7 mouse cellular contexts compared by ENCODE assay signal in the genomic region with DNA sequence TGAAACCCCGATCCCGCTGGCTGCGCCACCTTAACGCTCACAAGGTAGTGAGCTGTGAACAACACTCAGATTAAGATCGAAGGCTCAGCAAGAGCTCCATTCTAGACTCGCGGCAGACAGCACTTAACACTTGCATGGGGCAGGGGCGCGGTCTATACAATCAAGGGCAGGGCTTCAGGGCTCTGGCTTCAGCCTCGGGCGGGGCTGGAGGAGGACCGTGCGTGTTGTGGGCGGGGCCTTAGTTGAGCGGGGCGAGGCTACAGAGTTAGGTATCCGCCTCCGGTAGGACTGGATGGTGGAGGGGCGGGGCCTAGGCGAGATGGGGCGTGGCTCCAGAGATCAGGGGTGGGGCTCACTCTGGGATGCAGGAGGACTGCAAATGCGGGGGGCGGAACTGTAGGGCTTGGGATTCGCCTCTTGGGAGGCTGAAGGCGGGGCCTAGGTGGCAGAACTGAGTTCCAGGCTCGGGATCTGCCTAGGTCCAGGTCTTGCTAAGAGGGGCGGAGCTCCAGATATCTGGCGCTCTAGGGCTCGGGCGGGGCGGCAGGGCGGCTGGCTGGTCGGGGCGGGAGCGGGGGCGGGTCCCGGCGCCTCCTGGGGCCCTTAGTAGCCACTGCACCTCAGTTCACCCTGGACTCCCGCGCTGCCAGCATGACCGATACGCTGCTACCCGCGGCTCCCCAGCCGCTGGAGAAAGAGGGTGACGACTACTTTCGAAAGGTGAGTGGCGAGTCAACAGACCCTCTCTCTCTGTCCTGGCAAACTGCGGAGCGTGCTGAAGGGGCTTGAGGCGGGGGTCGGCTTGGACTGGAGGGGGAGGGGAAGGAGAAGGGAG. TPM values are rescaled to one million over a fixed set of nuclear protein-coding genes. Genes with fewer than 3 reads are reported as not detected.
A peak's percentile ranks its signal among the peaks of the same experiment; 100 is the strongest.
DNase-seq lines count a peak whose midpoint lies in the region; ATAC-seq lines count a peak whose summit lies in the region.

Gene Rhpn2, plus strand, starts transcription at position 479 of the 835 bp plus-strand sequence.

- ATAC-seq in embryonic facial prominence, embryonic 12.5 days (ENCODE audit: insufficient number of reproducible peaks, insufficient read depth, low FRiP score, low TSS enrichment), result peak; percentile 97
- peak; percentile 98 for ATAC-seq in limb, embryonic 11.5 days (ENCODE audit: insufficient number of reproducible peaks, low FRiP score, low TSS enrichment, low read depth)
- ATAC-seq in midbrain, embryonic 14.5 days (ENCODE audit: low FRiP score, low TSS enrichment), result peak; percentile 98

- peak within 1 kb of the TSS; percentile 56 for H3K4me3 ChIP-seq in embryonic facial prominence, embryonic 12.5 days
- peak within 1 kb of the TSS; percentile 55 for H3K4me3 ChIP-seq in limb, embryonic 11.5 days (ENCODE audit: low read depth, low read length)
- H3K4me3 ChIP-seq in midbrain, embryonic 14.5 days (replicated peaks; ENCODE audit: low read depth, low read length), result peak within 1 kb of the TSS; percentile 59

- no peaks in the 10 kb centered on the region for H3K36me3 ChIP-seq in embryonic facial prominence, embryonic 12.5 days
- H3K36me3 ChIP-seq in limb, embryonic 11.5 days (ENCODE audit: control insufficient read depth, insufficient read depth, low read length), result no peaks in the 10 kb centered on the region
- H3K36me3 ChIP-seq in midbrain, embryonic 14.5 days (ENCODE audit: control insufficient read depth, insufficient read depth, low read length), result no peaks in the 10 kb centered on the region

- no peaks in the 10 kb centered on the region for H3K9me3 ChIP-seq in embryonic facial prominence, embryonic 12.5 days
- no peaks in the 10 kb centered on the region for H3K9me3 ChIP-seq in limb, embryonic 11.5 days (ENCODE audit: control insufficient read depth, low read length)
- H3K9me3 ChIP-seq in midbrain, embryonic 14.5 days (ENCODE audit: control insufficient read depth, low read length), result no peaks in the 10 kb centered on the region

- no peak within 1 kb of the TSS for H3K27ac ChIP-seq in embryonic facial prominence, embryonic 12.5 days
- H3K27ac ChIP-seq in limb, embryonic 11.5 days (replicated peaks; ENCODE audit: low read depth, low read length), result no peak within 1 kb of the TSS
- 0 out of 2 replicates have a peak within 1 kb of the TSS, but pooled peaks have one; percentile 52 for H3K27ac ChIP-seq in midbrain, embryonic 14.5 days (replicated peaks; ENCODE audit: low read depth, low read length)

- WGBS in embryonic facial prominence, embryonic 12.5 days, result under 1% methylated on average over 49 of the region's 52 CpGs
- under 1% methylated on average over 51 of the region's 52 CpGs for WGBS in limb, embryonic 11.5 days
- WGBS in midbrain, embryonic 14.5 days, result under 1% methylated on average over 49 of the region's 52 CpGs

- H3K4me1 ChIP-seq in embryonic facial prominence, embryonic 12.5 days, result peaks cover 11% of the 10 kb centered on the region
- no peaks in the 10 kb centered on the region; the same call in 1 of the 2 replicates for H3K4me1 ChIP-seq in limb, embryonic 11.5 days (ENCODE audit: control insufficient read depth, insufficient read depth, low read length)
- peaks cover 10% of the 10 kb centered on the region for H3K4me1 ChIP-seq in midbrain, embryonic 14.5 days (ENCODE audit: control insufficient read depth, insufficient read depth, low read length)

- peak within 1 kb of the TSS; percentile 56 for H3K9ac ChIP-seq in embryonic facial prominence, embryonic 12.5 days
- H3K9ac ChIP-seq in limb, embryonic 11.5 days (ENCODE audit: low read length), result peak within 1 kb of the TSS; percentile 45
- peak within 1 kb of the TSS; percentile 50 for H3K9ac ChIP-seq in midbrain, embryonic 14.5 days (replicated peaks; ENCODE audit: low read length)

- peak; percentile 100 for DNase-seq in adrenal gland, postnatal 25 days
- peak; percentile 100 for DNase-seq in heart, adult 11 months
- peak; percentile 100 for DNase-seq in kidney, adult 18-20 months
- peak; percentile 100 for DNase-seq in limb, embryonic 11.5 days (ENCODE audit: low spot score)
- peak; percentile 95 for DNase-seq in midbrain, embryonic 14.5 days
- peak; percentile 96 to 99 for DNase-seq in spleen, adult 18-20 months

- peak within 1 kb of the TSS; percentile 97 for H3K4me2 ChIP-seq in embryonic facial prominence, embryonic 12.5 days (replicated peaks)
- peak within 1 kb of the TSS; percentile 98 for H3K4me2 ChIP-seq in limb, embryonic 11.5 days (ENCODE audit: low read depth, severe bottlenecking)
- H3K4me2 ChIP-seq in midbrain, embryonic 14.5 days (ENCODE audit: low read length), result peak within 1 kb of the TSS; percentile 100

- peaks cover 39% of the 10 kb centered on the region for H3K27me3 ChIP-seq in embryonic facial prominence, embryonic 12.5 days
- no peaks in the 10 kb centered on the region for H3K27me3 ChIP-seq in limb, embryonic 11.5 days (ENCODE audit: control insufficient read depth, insufficient read depth, low read length)
- peaks cover 21% of the 10 kb centered on the region for H3K27me3 ChIP-seq in midbrain, embryonic 14.5 days (ENCODE audit: control insufficient read depth, insufficient read depth, low read length)

RNA-seq across cellular contexts. Expression of gene Rhpn2, which starts in this region (rescaled TPM):
- 1.7 and 2.8 TPM in 2 replicates for total RNA-seq in adrenal gland, postnatal 25 days (2021)
- 4.1 and 4.9 TPM in 2 replicates for polyA plus RNA-seq in embryonic facial prominence, embryonic 12.5 days (2016; fragmentation: Nextera tagmentation; extraction: Ambion mirVana)
- polyA plus RNA-seq in limb, embryonic 11.5 days (2014; fragmentation: Nextera tagmentation; extraction: Ambion mirVana), result 1.8 and 1.9 TPM in 2 replicates
- 1.5 and 1.9 TPM in 2 replicates for polyA plus RNA-seq in midbrain, embryonic 14.5 days (2014; fragmentation: Nextera tagmentation; extraction: Ambion mirVana)
